Mouse (Mus musculus) heart, postnatal 0 days (tissue): ENCODE data around the gene Vwc2. TPM values are rescaled to one million over a fixed set of nuclear protein-coding genes. Genes with fewer than 3 reads are reported as not detected.

Experiments
- ATAC-seq: fragments of 200-750 bp; cut with Nextera tagmentation; 2 replicates; pipeline ENCODE4 v1.8.0; 2017; ENCODE audit warnings: low read depth, moderate number of reproducible peaks, moderate library complexity; ENCODE audit not compliant: insufficient read depth
- DNase-seq: peaks from one replicate; pipeline ENCODE4 v3.0.0-alpha.2; 2016; ENCODE audit warnings: low spot score
- H3K27ac ChIP-seq: fragments of 300-500 bp; sonication (generic); 2 replicates; pipeline ENCODE4 v1.5.1; 2014; ENCODE audit warnings: low read depth, mild to moderate bottlenecking
- H3K27me3 ChIP-seq: fragments of 300-500 bp; sonication (generic); 2 replicates; pipeline ENCODE4 v1.6.1; 2014; ENCODE audit warnings: low read length, mixed read lengths; ENCODE audit not compliant: control insufficient read depth, insufficient read depth
- H3K36me3 ChIP-seq: fragments of 300-500 bp; sonication (generic); replicated peaks from 2 replicates; pipeline ENCODE4 v1.6.1; 2014; ENCODE audit warnings: low read length, mixed read lengths; ENCODE audit not compliant: control insufficient read depth, insufficient read depth
- H3K4me1 ChIP-seq: fragments of 300-500 bp; sonication (generic); 2 replicates; pipeline ENCODE4 v1.6.1; 2014; ENCODE audit warnings: antibody characterized with exemption; ENCODE audit not compliant: control insufficient read depth, insufficient read depth
- H3K4me2 ChIP-seq: fragments of 300-500 bp; sonication (generic); 2 replicates; pipeline ENCODE4 v1.6.1; 2014; ENCODE audit warnings: low read depth, mild to moderate bottlenecking, low read length, moderate library complexity
- H3K4me3 ChIP-seq: fragments of 300-500 bp; sonication (generic); 2 replicates; pipeline ENCODE4 v1.5.1; 2014; ENCODE audit warnings: low read depth, low read length
- H3K9ac ChIP-seq: fragments of 300-500 bp; sonication (generic); replicated peaks from 2 replicates; pipeline ENCODE4 v1.6.1; 2014; ENCODE audit warnings: low read depth, low read length, mixed read lengths
- H3K9me3 ChIP-seq: fragments of 300-500 bp; sonication (generic); replicated peaks from 2 replicates; pipeline ENCODE4 v1.6.1; 2016; ENCODE audit warnings: low read length; ENCODE audit not compliant: control insufficient read depth
- CTCF ChIP-seq: IDR thresholded peaks from 2 replicates; pipeline ENCODE4 v1.5.1; 2016; ENCODE audit warnings: antibody characterized with exemption, control low read depth, low read depth
- EP300 ChIP-seq: IDR thresholded peaks from 2 replicates; pipeline ENCODE4 v1.6.1; 2016; ENCODE audit warnings: antibody characterized with exemption, low read depth
- WGBS: fragments of 180-500 bp; shearing (Covaris S2); extraction: QIAGEN DNeasy Blood & Tissue Kit; methylation state at CpG from one replicate; pipeline ENCODE4 v1.1.7; 2014; 5-methylcytosine and 5-hydroxymethylcytosine counted together
- polyA plus RNA-seq: library from polyadenylated mRNA; unstranded; fragments of >200 nt; fragmentation: Nextera tagmentation; extraction: Ambion mirVana; gene quantifications from 2 replicates; pipeline ENCODE4 v1.2.1, GENCODE M21; 2015
- total RNA-seq: library from RNA; depleted of rRNA; stranded (reverse); fragments of >200 nt; gene quantifications from 2 replicates; pipeline ENCODE4 v1.2.3, GENCODE M21; 2014; ENCODE audit warnings: low replicate concordance

The Vwc2 gene
- total and polyA plus RNA-seq, 2 experiments from 2014 or later = 0.53 to 7.0 TPM

DNA sequence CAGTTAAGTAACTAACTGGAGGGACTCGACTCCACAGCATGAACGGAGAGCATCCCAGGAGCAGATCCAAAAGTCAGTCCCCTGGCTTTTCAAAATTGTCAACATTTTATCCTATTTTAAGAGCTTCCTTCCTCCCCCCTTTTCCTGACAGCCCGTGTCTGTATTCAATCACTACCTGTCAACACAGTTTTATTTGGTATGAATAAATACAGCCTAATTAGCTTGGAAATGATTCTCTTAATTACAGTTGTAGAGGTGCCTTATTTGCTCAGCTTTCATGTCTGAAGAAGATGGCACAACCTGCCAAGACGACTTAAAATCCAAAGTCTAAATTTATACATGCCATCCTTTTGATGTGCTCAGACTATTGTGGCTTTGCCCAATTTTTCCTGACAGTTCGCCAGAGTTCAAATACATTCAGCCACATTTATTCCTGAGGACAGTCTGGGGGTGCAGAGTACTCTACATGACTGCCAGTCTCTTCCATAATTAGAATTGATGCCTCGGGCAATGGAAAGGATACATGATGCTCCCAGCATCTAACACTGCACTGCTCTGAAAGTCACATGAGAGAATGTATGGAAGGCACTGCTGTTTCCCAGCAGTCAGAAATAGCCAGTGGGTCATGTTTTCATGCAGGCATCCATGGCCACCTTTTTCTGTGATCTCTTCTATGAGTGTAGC lies 128.8 kb downstream of the Vwc2 start:
- ATAC-seq (no peak), DNase-seq (no peak)
- no peak overlapping the region for H3K9ac ChIP-seq
- WGBS = 38% methylated on average over 6 of the region's 6 CpGs
- no peak overlapping the region for H3K27ac ChIP-seq
- H3K36me3 ChIP-seq = no peaks in the 10 kb centered on the region
- no peaks in the 10 kb centered on the region for H3K27me3 ChIP-seq
- H3K4me2 ChIP-seq = no peak overlapping the region
- no peaks in the 10 kb centered on the region for H3K9me3 ChIP-seq
- TF ChIP-seq CTCF (no peak), EP300 (no peak)
- H3K4me3 ChIP-seq = no peak overlapping the region
- no peaks in the 10 kb centered on the region for H3K4me1 ChIP-seq

DNA sequence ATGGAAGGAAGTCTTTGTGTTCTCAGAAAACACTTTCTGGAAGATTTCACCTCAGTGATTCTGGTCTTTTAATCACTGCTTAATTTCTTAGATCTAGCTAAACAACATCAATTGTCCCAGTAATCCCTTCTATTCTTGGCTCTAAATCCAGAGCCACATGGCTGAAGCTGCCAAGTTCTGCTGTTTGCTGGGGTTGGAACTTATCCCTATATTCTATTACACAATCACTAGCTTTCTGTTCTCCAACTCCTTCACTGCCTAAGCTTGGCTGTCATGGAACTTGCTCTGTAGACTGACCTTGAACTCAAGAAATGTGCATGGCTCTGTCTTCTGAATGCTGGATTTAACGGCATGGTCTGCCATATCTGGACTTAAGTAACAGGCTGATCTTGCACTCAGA lies 143.3 kb downstream of the Vwc2 start:
- TF ChIP-seq EP300 = no peak
- TF ChIP-seq CTCF = no peak
- Histone ChIP-seq H3K9ac (no peak overlapping the region), H3K9me3 (no peaks in the 10 kb centered on the region), H3K27ac (no peak overlapping the region), H3K27me3 (no peaks in the 10 kb centered on the region), H3K36me3 (no peaks in the 10 kb centered on the region), H3K4me3 (no peak overlapping the region), H3K4me1 (no peaks in the 10 kb centered on the region), H3K4me2 (no peak overlapping the region)
- no peak for ATAC-seq
- DNase-seq = no peak
- 65% methylated on average over 1 of the region's 1 CpGs for WGBS

GRCm38 (mm10) chr11:11280128-11280527 lies 166.1 kb downstream of the Vwc2 start:
- ATAC-seq (no peak), DNase-seq (no peak)
- Histone ChIP-seq H3K4me1 (no peaks in the 10 kb centered on the region), H3K4me2 (no peak overlapping the region), H3K27me3 (no peaks in the 10 kb centered on the region), H3K9me3 (no peaks in the 10 kb centered on the region), H3K9ac (no peak overlapping the region), H3K27ac (no peak overlapping the region), H3K4me3 (no peak overlapping the region), H3K36me3 (no peaks in the 10 kb centered on the region)
- TF ChIP-seq EP300 (no peak), CTCF (no peak)

GRCm38 (mm10) chr11:11283512-11283911 lies 169.5 kb downstream of the Vwc2 start:
- no peaks in the 10 kb centered on the region for H3K9me3 ChIP-seq
- H3K4me2 ChIP-seq = no peak overlapping the region
- H3K36me3 ChIP-seq = no peaks in the 10 kb centered on the region
- no peak for DNase-seq
- ATAC-seq = no peak
- no peaks in the 10 kb centered on the region for H3K4me1 ChIP-seq
- no peak overlapping the region for H3K27ac ChIP-seq
- H3K27me3 ChIP-seq = no peaks in the 10 kb centered on the region
- 74% methylated on average over 3 of the region's 3 CpGs for WGBS
- no peak overlapping the region for H3K4me3 ChIP-seq
- TF ChIP-seq CTCF = no peak
- TF ChIP-seq EP300 = no peak
- no peak overlapping the region for H3K9ac ChIP-seq
